Mouse (Mus musculus) forebrain, embryonic 15.5 days (tissue): ENCODE results near the gene Pcif1. TPM values are rescaled to one million over a fixed set of nuclear protein-coding genes. Genes with fewer than 3 reads are reported as not detected.

ENCODE experiments used
- ATAC-seq: fragments of 200-750 bp; cut with Nextera tagmentation; replicated peaks from 2 replicates; pipeline ENCODE4 v1.8.0; 2017; ENCODE audit warnings: mild to moderate bottlenecking, moderate TSS enrichment, moderate library complexity
- H3K27ac ChIP-seq: fragments of 300-500 bp; sonication (generic); replicated peaks from 2 replicates; pipeline ENCODE4 v1.5.1; 2015; ENCODE audit warnings: mild to moderate bottlenecking, inconsistent platforms
- H3K27me3 ChIP-seq: fragments of 300-500 bp; sonication (generic); 2 replicates; pipeline ENCODE4 v1.6.1; 2015; ENCODE audit warnings: inconsistent platforms
- H3K36me3 ChIP-seq: fragments of 300-500 bp; sonication (generic); 2 replicates; pipeline ENCODE4 v1.6.1; 2015; ENCODE audit warnings: mild to moderate bottlenecking, inconsistent platforms
- H3K4me1 ChIP-seq: fragments of 300-500 bp; sonication (generic); 2 replicates; pipeline ENCODE4 v1.6.1; 2015; ENCODE audit warnings: inconsistent platforms
- H3K4me2 ChIP-seq: fragments of 300-500 bp; sonication (generic); replicated peaks from 2 replicates; pipeline ENCODE4 v1.6.1; 2015; ENCODE audit warnings: mild to moderate bottlenecking, inconsistent platforms
- H3K4me3 ChIP-seq: fragments of 300-500 bp; sonication (generic); 2 replicates; pipeline ENCODE4 v1.5.1; 2015; ENCODE audit warnings: mild to moderate bottlenecking, inconsistent platforms
- H3K9ac ChIP-seq: fragments of 300-500 bp; sonication (generic); replicated peaks from 2 replicates; pipeline ENCODE4 v1.6.1; 2015; ENCODE audit warnings: mild to moderate bottlenecking, inconsistent platforms
- H3K9me3 ChIP-seq: fragments of 300-500 bp; sonication (generic); 2 replicates; pipeline ENCODE4 v1.6.1; 2016; ENCODE audit warnings: inconsistent platforms
- WGBS: fragments of 180-500 bp; shearing (Covaris S2); methylation state at CpG from one replicate; pipeline ENCODE4 v1.1.7; 2015; ENCODE audit warnings: mixed read lengths; 5-methylcytosine and 5-hydroxymethylcytosine counted together
- polyA plus RNA-seq: library from polyadenylated mRNA; unstranded; fragments of >200 nt; fragmentation: Nextera tagmentation; extraction: Ambion mirVana; gene quantifications from 2 replicates; pipeline ENCODE4 v1.2.1, GENCODE M21; 2015

Pcif1 gene
- polyA plus RNA-seq, 1 experiment from 2014 or later: 101 TPM

DNA sequence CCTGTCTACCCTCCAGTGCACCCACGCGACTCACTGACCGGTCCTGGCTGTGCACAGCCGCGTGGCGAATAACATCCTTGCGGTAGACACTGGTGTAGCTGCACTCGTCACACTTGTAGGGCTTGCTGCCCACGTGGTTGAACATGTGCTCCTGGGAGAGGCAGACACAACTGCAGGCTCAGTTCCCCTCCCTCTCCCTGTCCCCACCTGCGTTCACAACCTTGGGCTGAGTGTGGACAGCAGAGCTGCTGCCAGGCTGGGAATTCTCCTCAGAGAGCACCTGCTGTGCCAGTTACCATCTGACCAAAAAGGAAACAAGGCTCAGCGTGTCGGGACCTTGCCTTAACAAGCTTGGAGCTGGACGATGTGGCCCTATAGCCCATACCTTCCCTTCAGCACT, 22.3 kb downstream of the Pcif1 start:
- no peak overlapping the region for H3K27ac ChIP-seq
- peaks cover 94% of the 10 kb centered on the region for H3K36me3 ChIP-seq
- no peaks in the 10 kb centered on the region for H3K4me1 ChIP-seq
- ATAC-seq: no peak
- no peak overlapping the region for H3K9ac ChIP-seq
- no peak overlapping the region for H3K4me3 ChIP-seq
- 0 out of 2 replicates have a peak, but pooled peaks cover 5% of the 10 kb centered on the region for H3K9me3 ChIP-seq
- H3K27me3 ChIP-seq: no peaks in the 10 kb centered on the region
- H3K4me2 ChIP-seq: no peak overlapping the region
- 93% methylated on average over 13 of the region's 13 CpGs for WGBS

DNA sequence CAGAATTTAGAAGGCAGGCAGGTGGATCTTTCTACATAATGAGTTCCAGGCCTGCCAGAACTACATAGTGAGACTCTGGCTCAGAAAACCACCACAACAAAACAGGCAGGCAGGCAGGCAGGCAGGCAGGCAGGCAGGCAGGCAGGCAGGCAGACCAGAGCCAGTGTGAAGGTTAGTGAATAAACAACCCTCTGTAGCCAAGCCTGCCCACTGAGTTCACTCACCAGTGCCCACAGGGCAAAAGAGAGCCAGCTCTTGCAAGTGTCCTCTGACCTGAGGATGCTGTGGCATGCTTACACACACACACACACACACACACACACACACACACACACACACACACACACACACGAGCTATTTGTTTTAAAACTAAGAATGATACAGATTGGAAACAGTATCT, 24.4 kb downstream of the Pcif1 start:
- peaks cover 95% of the 10 kb centered on the region for H3K36me3 ChIP-seq
- no peak overlapping the region for H3K9ac ChIP-seq
- H3K27me3 ChIP-seq: no peaks in the 10 kb centered on the region
- H3K4me3 ChIP-seq: no peak overlapping the region
- 78% methylated on average over 1 of the region's 1 CpGs for WGBS
- no peaks in the 10 kb centered on the region for H3K4me1 ChIP-seq
- H3K9me3 ChIP-seq: 0 out of 2 replicates have a peak, but pooled peaks cover 5% of the 10 kb centered on the region
- H3K27ac ChIP-seq: no peak overlapping the region
- ATAC-seq: no peak
- H3K4me2 ChIP-seq: no peak overlapping the region

- WGBS: 96% methylated on average over 4 of the region's 4 CpGs
- Histone ChIP-seq H3K9me3 (0 out of 2 replicates have a peak, but pooled peaks cover 5% of the 10 kb centered on the region), H3K4me1 (peaks cover 17% of the 10 kb centered on the region), H3K4me2 (no peak overlapping the region), H3K27ac (no peak overlapping the region), H3K9ac (no peak overlapping the region), H3K36me3 (peaks cover 80% of the 10 kb centered on the region), H3K4me3 (no peak overlapping the region), H3K27me3 (no peaks in the 10 kb centered on the region)
- ATAC-seq: no peak
Observed at GRCm38 (mm10) chr2:164906071-164906470, 27.0 kb downstream of the Pcif1 start.

GRCm38 (mm10) chr2:164907511-164907910, 28.4 kb downstream of the Pcif1 start:
- H3K27me3 ChIP-seq: no peaks in the 10 kb centered on the region
- peaks cover 23% of the 10 kb centered on the region for H3K4me1 ChIP-seq
- no peak overlapping the region for H3K4me2 ChIP-seq
- ATAC-seq: no peak
- H3K9ac ChIP-seq: no peak overlapping the region
- 0 out of 2 replicates have a peak, but pooled peaks cover 5% of the 10 kb centered on the region for H3K9me3 ChIP-seq
- H3K4me3 ChIP-seq: no peak overlapping the region
- no peak overlapping the region for H3K27ac ChIP-seq
- peaks cover 65% of the 10 kb centered on the region for H3K36me3 ChIP-seq
- 95% methylated on average over 12 of the region's 12 CpGs for WGBS

DNA sequence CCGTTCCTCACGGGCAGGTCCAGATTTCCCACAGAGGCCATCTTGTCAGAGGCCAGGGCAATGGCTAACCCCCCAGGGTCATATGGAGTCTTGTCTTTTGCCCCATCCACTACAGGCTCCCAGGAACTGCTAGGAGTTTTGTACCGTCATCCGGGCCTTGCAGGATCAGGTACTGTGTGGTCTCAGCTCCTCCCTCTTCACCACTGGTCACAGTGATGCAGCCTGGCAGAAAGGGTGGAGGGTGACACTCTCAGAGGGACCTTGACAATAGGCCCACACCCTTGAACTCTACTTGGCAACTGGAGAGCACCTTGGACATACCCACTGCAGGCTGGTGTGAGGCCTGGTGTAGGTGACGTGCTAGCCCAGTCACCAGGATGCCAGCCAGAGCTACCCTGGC, 28.9 kb downstream of the Pcif1 start:
- H3K36me3 ChIP-seq: peaks cover 60% of the 10 kb centered on the region
- 98% methylated on average over 5 of the region's 5 CpGs for WGBS

GRCm38 (mm10) chr2:164909100-164909499, 30.0 kb downstream of the Pcif1 start:
- 90% methylated on average over 3 of the region's 3 CpGs for WGBS
- ATAC-seq: no peak
- H3K27me3 ChIP-seq: no peaks in the 10 kb centered on the region
- peak overlapping the region; percentile 26 for H3K9ac ChIP-seq
- peaks cover 23% of the 10 kb centered on the region for H3K4me1 ChIP-seq
- no peak overlapping the region for H3K4me3 ChIP-seq
- 0 out of 2 replicates have a peak, but pooled peaks cover 5% of the 10 kb centered on the region for H3K9me3 ChIP-seq
- H3K36me3 ChIP-seq: peaks cover 52% of the 10 kb centered on the region
- no peak overlapping the region for H3K27ac ChIP-seq
- no peak overlapping the region for H3K4me2 ChIP-seq

More for the DNA sequence above, 28.9 kb downstream of the Pcif1 start:
- H3K27ac ChIP-seq: no peak overlapping the region
- H3K27me3 ChIP-seq: no peaks in the 10 kb centered on the region
- no peak for ATAC-seq
- H3K4me2 ChIP-seq: no peak overlapping the region
- no peak overlapping the region for H3K4me3 ChIP-seq
- no peak overlapping the region for H3K9ac ChIP-seq
- peaks cover 23% of the 10 kb centered on the region for H3K4me1 ChIP-seq
- H3K9me3 ChIP-seq: 0 out of 2 replicates have a peak, but pooled peaks cover 5% of the 10 kb centered on the region

GRCm38 (mm10) chr2:164909542-164909941, 30.4 kb downstream of the Pcif1 start:
- Histone ChIP-seq H3K9ac (peak overlapping the region; percentile 26), H3K27me3 (no peaks in the 10 kb centered on the region), H3K27ac (no peak overlapping the region), H3K4me2 (peak overlapping the region; percentile 96), H3K4me1 (peaks cover 23% of the 10 kb centered on the region), H3K4me3 (peak overlapping the region; percentile 93), H3K36me3 (peaks cover 49% of the 10 kb centered on the region), H3K9me3 (0 out of 2 replicates have a peak, but pooled peaks cover 5% of the 10 kb centered on the region)
- WGBS: 83% methylated on average over 1 of the region's 1 CpGs
- ATAC-seq: no peak

DNA sequence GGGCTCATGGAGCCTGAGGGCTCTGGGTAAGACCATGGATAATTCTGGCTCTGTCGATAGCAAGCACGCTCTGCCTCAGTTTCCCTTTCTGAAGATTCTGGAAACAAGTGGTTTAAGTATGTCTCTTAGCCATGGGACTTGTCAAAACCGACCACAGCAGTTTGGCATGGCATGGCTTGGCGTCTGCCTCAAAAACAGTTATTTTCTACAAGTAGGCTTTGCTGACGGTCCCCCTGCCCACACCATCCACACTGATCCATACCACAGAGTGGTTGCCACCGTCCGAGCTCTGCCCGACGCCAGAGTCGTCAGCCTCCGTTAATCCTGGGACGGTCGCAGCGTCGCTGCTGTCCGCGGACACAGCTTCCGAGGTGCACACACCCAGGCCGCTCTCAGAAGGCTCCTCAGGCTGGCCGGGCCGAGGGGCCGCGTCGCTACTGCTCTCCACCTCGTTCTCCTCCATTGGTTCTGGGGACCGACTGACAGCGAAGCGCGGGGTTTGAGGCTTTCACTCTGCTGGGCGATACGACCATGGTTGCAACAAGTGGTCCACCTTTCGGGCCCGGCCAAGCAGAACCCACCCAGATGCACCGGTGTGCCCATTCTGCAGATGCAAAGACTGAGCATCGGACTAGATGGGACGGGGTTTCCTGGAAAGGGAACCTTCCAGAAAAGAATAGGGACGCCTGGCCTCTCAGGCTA, 31.4 kb downstream of the Pcif1 start:
- Histone ChIP-seq H3K27ac (peak overlapping the region; percentile 99), H3K4me3 (peak overlapping the region; percentile 93), H3K36me3 (peaks cover 39% of the 10 kb centered on the region), H3K27me3 (no peaks in the 10 kb centered on the region), H3K4me2 (peak overlapping the region; percentile 96), H3K4me1 (peaks cover 23% of the 10 kb centered on the region), H3K9ac (peak overlapping the region; percentile 94), H3K9me3 (0 out of 2 replicates have a peak, but pooled peaks cover 5% of the 10 kb centered on the region)
- peak; percentile 39; the same call in 1 of the 2 replicates for ATAC-seq
- WGBS: 6% methylated on average over 37 of the region's 37 CpGs

DNA sequence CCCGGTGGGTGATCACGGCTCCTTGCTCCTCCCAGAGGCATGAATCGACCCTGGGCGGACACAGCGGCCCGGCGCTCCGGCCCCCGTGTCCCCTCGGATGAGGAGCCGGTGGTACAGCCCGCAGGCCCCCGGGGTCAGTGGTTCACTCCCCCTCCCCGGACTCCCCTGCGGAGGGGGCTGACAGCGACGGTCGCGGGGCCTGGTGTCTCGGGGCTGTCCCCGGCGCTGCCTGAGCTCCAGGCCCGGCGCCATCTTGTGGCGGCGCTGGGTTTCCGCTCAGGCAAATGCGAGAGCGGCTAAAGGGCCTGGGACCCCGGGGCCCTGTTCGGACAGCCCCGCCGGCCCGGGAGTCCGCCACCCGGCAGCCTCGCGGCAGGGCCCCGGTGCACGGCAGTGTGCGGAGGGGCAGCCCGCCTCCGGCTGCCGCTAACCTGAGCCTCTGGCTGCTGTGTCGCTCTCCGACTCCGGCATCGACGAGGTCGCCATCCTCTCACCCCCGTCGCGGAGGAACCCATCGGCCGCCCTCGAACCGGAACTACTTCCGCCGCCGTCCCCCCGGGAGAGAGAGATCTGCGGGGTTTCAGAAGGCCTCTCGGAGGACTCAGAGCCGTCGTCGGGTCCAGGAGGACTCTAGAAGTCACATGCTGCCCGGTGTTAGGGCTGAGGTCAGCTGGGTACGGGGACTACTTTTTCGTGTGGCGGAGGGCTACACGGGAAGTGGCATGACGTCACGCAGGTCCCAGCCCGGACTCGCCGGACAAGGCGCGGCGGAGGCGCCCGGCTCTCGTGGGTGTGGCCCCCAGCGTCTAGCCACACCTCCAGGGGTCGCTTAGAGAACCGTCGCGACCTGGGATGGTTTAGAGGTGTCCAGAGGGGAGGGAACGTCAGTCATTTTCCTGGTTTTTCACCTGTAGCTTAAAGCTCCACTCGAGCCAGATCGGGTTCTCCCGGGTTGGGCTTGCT, 32.3 kb downstream of the Pcif1 start, which contains the start of gene Zfp335:
Gene Zfp335 (minus strand): TSS at position 672 of the 963 bp plus-strand sequence.
- Histone ChIP-seq H3K4me3 (peak within 1 kb of the TSS; percentile 93), H3K9ac (peak within 1 kb of the TSS; percentile 94), H3K4me1 (peaks cover 23% of the 10 kb centered on the region), H3K27ac (peak within 1 kb of the TSS; percentile 99), H3K4me2 (peak within 1 kb of the TSS; percentile 96), H3K9me3 (0 out of 2 replicates have a peak, but pooled peaks cover under 1% of the 10 kb centered on the region), H3K27me3 (no peaks in the 10 kb centered on the region), H3K36me3 (peaks cover 31% of the 10 kb centered on the region)
- WGBS: under 1% methylated on average over 89 of the region's 91 CpGs
- ATAC-seq: peak; percentile 89

DNA sequence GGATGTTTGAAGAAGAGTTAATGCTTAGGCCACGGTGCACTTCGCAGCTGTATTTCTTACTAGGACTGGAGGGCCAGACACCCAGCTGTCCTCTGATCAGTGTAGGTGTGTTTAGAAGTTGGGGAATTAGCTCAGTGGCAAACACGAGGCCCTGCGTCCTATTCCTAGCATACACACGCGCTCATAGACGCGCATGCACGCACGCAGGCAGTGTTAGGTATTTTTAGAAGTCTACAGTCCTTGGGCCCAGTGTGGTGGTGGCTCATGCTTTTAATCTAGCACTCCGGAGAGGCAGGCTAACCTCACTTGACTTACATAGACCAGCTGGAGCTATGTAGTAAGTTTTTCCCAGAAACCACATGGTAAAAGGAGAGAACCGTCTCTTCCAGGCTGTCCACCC, 33.0 kb downstream of the Pcif1 start:
- Histone ChIP-seq H3K4me3 (peak overlapping the region; percentile 93), H3K36me3 (peaks cover 23% of the 10 kb centered on the region), H3K4me1 (peaks cover 23% of the 10 kb centered on the region), H3K27ac (peak overlapping the region; percentile 99), H3K4me2 (peak overlapping the region; percentile 96), H3K9ac (peak overlapping the region; percentile 94), H3K27me3 (no peaks in the 10 kb centered on the region), H3K9me3 (no peaks in the 10 kb centered on the region)
- WGBS: 17% methylated on average over 12 of the region's 12 CpGs
- peak; percentile 24 for ATAC-seq

- peaks cover 23% of the 10 kb centered on the region for H3K4me1 ChIP-seq
- no peak overlapping the region for H3K4me3 ChIP-seq
- WGBS: 92% methylated on average over 9 of the region's 9 CpGs
- H3K9ac ChIP-seq: no peak overlapping the region
- peaks cover 15% of the 10 kb centered on the region for H3K36me3 ChIP-seq
- no peaks in the 10 kb centered on the region for H3K9me3 ChIP-seq
- H3K27ac ChIP-seq: no peak overlapping the region
- ATAC-seq: no peak
- no peaks in the 10 kb centered on the region for H3K27me3 ChIP-seq
- H3K4me2 ChIP-seq: peak overlapping the region; percentile 96; the same call in 1 of the 2 replicates
Observed at GRCm38 (mm10) chr2:164912749-164913427, 33.8 kb downstream of the Pcif1 start.
